Mouse (Mus musculus) E14TG2a.4 (cell line): ENCODE results near the gene Mpdu1.

Experiments used
- CTCF ChIP-seq: conservative IDR thresholded peaks from 2 replicates; pipeline ENCODE4 v1.5.1; 2014; ENCODE audit warnings: low read length
- NANOG ChIP-seq: IDR thresholded peaks from 2 replicates; pipeline ENCODE4 v1.6.1; 2014; ENCODE audit warnings: borderline replicate concordance, low read length, mixed read lengths
- POU5F1 ChIP-seq: IDR thresholded peaks from 2 replicates; pipeline ENCODE4 v1.6.1; 2014; ENCODE audit warnings: low read length, borderline replicate concordance

- TF ChIP-seq CTCF (no peak), POU5F1 (no peak), NANOG (no peak)
These were observed 6.4 kb downstream of the Mpdu1 start for GRCm38 (mm10) chr11:69656065-69656455.
